ENCODE assay signal across 9 mouse cellular contexts in the genomic region with DNA sequence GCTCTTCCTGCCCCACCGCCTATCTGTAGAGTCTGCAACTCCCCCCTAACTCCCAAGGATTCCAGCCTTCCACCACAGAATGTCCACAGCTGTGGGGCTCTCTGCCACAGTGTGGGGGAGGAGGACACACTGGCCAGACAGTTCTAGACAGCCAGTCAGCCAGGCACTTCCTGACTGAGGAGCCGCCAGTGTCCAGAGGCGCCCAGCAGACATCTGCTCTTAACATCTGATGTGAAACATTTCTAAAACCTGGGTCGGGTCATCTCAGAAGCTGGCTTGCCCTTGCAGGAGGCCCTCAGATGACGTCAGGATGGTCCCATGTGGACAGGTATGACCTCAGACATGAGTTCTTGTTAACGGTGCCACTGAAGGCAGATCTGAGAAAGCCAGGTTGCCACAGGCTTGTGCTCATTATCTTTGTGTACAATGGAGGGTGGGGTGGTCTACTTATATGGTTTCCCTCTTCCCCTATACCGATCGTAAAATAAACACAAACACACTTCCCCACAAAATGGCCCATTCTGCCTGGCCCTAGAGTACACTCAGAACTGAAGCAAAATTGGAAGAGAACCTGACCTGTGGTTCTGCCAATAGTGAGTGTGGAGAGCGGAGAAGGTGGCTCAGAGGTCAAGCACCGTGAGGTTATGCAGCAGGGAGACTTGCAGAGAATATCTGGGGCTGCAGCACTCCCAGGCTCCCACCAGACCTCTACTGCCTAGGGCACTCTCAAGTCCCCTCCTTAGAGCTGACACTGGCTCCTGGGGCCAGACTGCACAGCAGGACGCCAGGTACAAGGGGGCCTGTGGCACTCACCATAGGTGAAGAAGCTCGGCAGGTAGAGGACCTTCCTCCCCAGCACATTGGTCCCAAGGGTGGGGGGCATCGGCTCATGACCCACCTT. TPM values are rescaled to one million over a fixed set of nuclear protein-coding genes. Genes with fewer than 3 reads are reported as not detected.
DNase-seq lines count a peak whose midpoint lies in the region; ATAC-seq and TF ChIP-seq lines count a peak whose summit lies in the region.
"Had no signal": no experiment of that assay in that cellular context is flagged by ENCODE, and none has a peak within 500 bp of the region (broad histone marks: within the 10 kb centered on the region; RNA-seq: fewer than 3 reads in every experiment).

No protein-coding gene starts in this region.

- H3K4me1 ChIP-seq in kidney, adult 2 months (ENCODE audit: control insufficient read depth, insufficient read depth, low read length), result peaks cover 16% of the 10 kb centered on the region
- peaks cover 60% of the 10 kb centered on the region for H3K4me1 ChIP-seq in forebrain, embryonic 16.5 days (replicated peaks; ENCODE audit: control insufficient read depth, insufficient read depth, low read length)
- H3K4me1 ChIP-seq in hindbrain, embryonic 13.5 days (replicated peaks), result peaks cover 68% of the 10 kb centered on the region
- H3K4me1 ChIP-seq in liver, embryonic 12.5 days, result peaks cover 62% of the 10 kb centered on the region
- peaks cover 24% of the 10 kb centered on the region for H3K4me1 ChIP-seq in neural tube, embryonic 14.5 days (ENCODE audit: control insufficient read depth, insufficient read depth, low read length)

- no peak for ATAC-seq in forebrain, embryonic 16.5 days
- peak; percentile 12; the same call in 1 of the 2 replicates for ATAC-seq in hindbrain, embryonic 13.5 days (ENCODE audit: low FRiP score)
- peak; percentile 48 for ATAC-seq in liver, embryonic 12.5 days
- no peak for ATAC-seq in neural tube, embryonic 14.5 days (ENCODE audit: low read depth)

- no peak overlapping the region for H3K4me2 ChIP-seq in forebrain, embryonic 16.5 days (ENCODE audit: low read length)
- peak overlapping the region; percentile 8; the same call in 1 of the 2 replicates for H3K4me2 ChIP-seq in hindbrain, embryonic 13.5 days
- H3K4me2 ChIP-seq in liver, embryonic 12.5 days, result peak overlapping the region; percentile 35
- no peak overlapping the region for H3K4me2 ChIP-seq in neural tube, embryonic 14.5 days (ENCODE audit: low read depth, low read length)

- H3K9me3 ChIP-seq in forebrain, embryonic 16.5 days (ENCODE audit: control insufficient read depth, low read length), result no peaks in the 10 kb centered on the region
- H3K9me3 ChIP-seq in hindbrain, embryonic 13.5 days, result no peaks in the 10 kb centered on the region
- no peaks in the 10 kb centered on the region for H3K9me3 ChIP-seq in liver, embryonic 12.5 days (replicated peaks)
- no peaks in the 10 kb centered on the region for H3K9me3 ChIP-seq in neural tube, embryonic 14.5 days (ENCODE audit: control insufficient read depth, low read length)

- peak overlapping the region; percentile 32 for H3K9ac ChIP-seq in forebrain, embryonic 16.5 days (replicated peaks; ENCODE audit: low read depth, low read length)
- peak overlapping the region; percentile 53; the same call in 1 of the 2 replicates for H3K9ac ChIP-seq in hindbrain, embryonic 13.5 days
- no peak overlapping the region for H3K9ac ChIP-seq in liver, embryonic 12.5 days
- no peak overlapping the region for H3K9ac ChIP-seq in neural tube, embryonic 14.5 days (replicated peaks; ENCODE audit: low read depth, low read length)

- no peak overlapping the region for H3K4me3 ChIP-seq in kidney, adult 2 months (ENCODE audit: insufficient read depth, low read depth, low read length)
- H3K4me3 ChIP-seq in forebrain, embryonic 16.5 days (replicated peaks; ENCODE audit: low read length), result no peak overlapping the region
- H3K4me3 ChIP-seq in hindbrain, embryonic 13.5 days, result no peak overlapping the region
- H3K4me3 ChIP-seq in liver, embryonic 12.5 days, result no peak overlapping the region
- H3K4me3 ChIP-seq in neural tube, embryonic 14.5 days (ENCODE audit: low read depth, low read length), result no peak overlapping the region

- DNase-seq in kidney, adult 2 months, result peak; percentile 67
- DNase-seq in kidney, adult 18-20 months, result no peak
- no peak for DNase-seq in left cerebral cortex, adult 8-10 months (ENCODE audit: low spot score in 2 of 2)
- DNase-seq in left cerebral cortex, adult 11 months (ENCODE audit: low spot score), result no peak

- no peak for TF ChIP-seq POLR2A in kidney, adult 2 months (IDR thresholded peaks at IDR 0.05; ENCODE audit: low read depth, low read length)

- H3K36me3 ChIP-seq in kidney, adult 2 months (ENCODE audit: control insufficient read depth, insufficient read depth, low read length), result peaks cover 3% of the 10 kb centered on the region; the same call in 1 of the 2 replicates
- peaks cover 22% of the 10 kb centered on the region for H3K36me3 ChIP-seq in forebrain, embryonic 16.5 days (ENCODE audit: control insufficient read depth, insufficient read depth)
- peaks cover 58% of the 10 kb centered on the region for H3K36me3 ChIP-seq in hindbrain, embryonic 13.5 days
- peaks cover 65% of the 10 kb centered on the region for H3K36me3 ChIP-seq in liver, embryonic 12.5 days
- peaks cover 37% of the 10 kb centered on the region for H3K36me3 ChIP-seq in neural tube, embryonic 14.5 days (ENCODE audit: control insufficient read depth, insufficient read depth, low read length)

- H3K27ac ChIP-seq in kidney, adult 2 months (ENCODE audit: insufficient read depth, low read depth, low read length), result peak overlapping the region; percentile 20
- H3K27ac ChIP-seq in forebrain, embryonic 16.5 days (ENCODE audit: low read length), result no peak overlapping the region; the same call in 1 of the 2 replicates
- H3K27ac ChIP-seq in hindbrain, embryonic 13.5 days, result peak overlapping the region; percentile 78
- H3K27ac ChIP-seq in liver, embryonic 12.5 days, result peak overlapping the region; percentile 66
- peak overlapping the region; percentile 69 for H3K27ac ChIP-seq in neural tube, embryonic 14.5 days (ENCODE audit: low read depth, low read length)

- no peaks in the 10 kb centered on the region for H3K27me3 ChIP-seq in kidney, adult 2 months (replicated peaks; ENCODE audit: control insufficient read depth, insufficient read depth, low read length)
- no peaks in the 10 kb centered on the region for H3K27me3 ChIP-seq in forebrain, embryonic 16.5 days (replicated peaks; ENCODE audit: control insufficient read depth, insufficient read depth, low read length)
- no peaks in the 10 kb centered on the region for H3K27me3 ChIP-seq in hindbrain, embryonic 13.5 days
- no peaks in the 10 kb centered on the region for H3K27me3 ChIP-seq in liver, embryonic 12.5 days (replicated peaks)
- no peaks in the 10 kb centered on the region for H3K27me3 ChIP-seq in neural tube, embryonic 14.5 days (ENCODE audit: control insufficient read depth, insufficient read depth, low read length)
- H3K27me3 ChIP-seq: Patski had no signal

- TF ChIP-seq CTCF in kidney, adult 2 months (conservative IDR thresholded peaks at IDR 0.05; ENCODE audit: insufficient read depth, insufficient read length, low read depth, low read length), result no peak

- 32% methylated on average over 13 of the region's 13 CpGs for WGBS in kidney, adult 2 months
- WGBS in forebrain, embryonic 16.5 days, result 53% methylated on average over 13 of the region's 13 CpGs
- 50% methylated on average over 13 of the region's 13 CpGs for WGBS in hindbrain, embryonic 13.5 days
- 36% methylated on average over 13 of the region's 13 CpGs for WGBS in liver, embryonic 12.5 days (ENCODE audit: insufficient replicate concordance)
- WGBS in neural tube, embryonic 14.5 days, result 52% methylated on average over 13 of the region's 13 CpGs

RNA-seq across cellular contexts. Expression of gene Mtch1, which starts 5.5 kb away (rescaled TPM):
- polyA plus RNA-seq in kidney, adult 2 months (2012; rRNA removed), result 375 and 393 TPM in 2 replicates
- polyA plus RNA-seq in forebrain, embryonic 16.5 days (2015; fragmentation: Nextera tagmentation; extraction: Ambion mirVana), result 417 and 434 TPM in 2 replicates
- polyA plus RNA-seq in hindbrain, embryonic 13.5 days (2015; fragmentation: Nextera tagmentation; extraction: Ambion mirVana), result 423 TPM in 2 replicates
- polyA plus RNA-seq in liver, embryonic 12.5 days (2016; fragmentation: Nextera tagmentation; extraction: Ambion mirVana), result 107 and 109 TPM in 2 replicates
- 517 and 551 TPM in 2 replicates for polyA plus RNA-seq in neural tube, embryonic 14.5 days (2014; fragmentation: Nextera tagmentation; extraction: Ambion mirVana)
- total RNA-seq in left cerebral cortex, adult 8-10 months (2022), result 100 to 1,000 TPM; 565 to 601 (median 593) TPM

RNA-seq across cellular contexts. Expression of gene Fgd2, which starts 18.5 kb away (rescaled TPM):
- polyA plus RNA-seq in kidney, adult 2 months (2012; rRNA removed), result 10.1 and 11.4 TPM in 2 replicates
- polyA plus RNA-seq in forebrain, embryonic 16.5 days (2015; fragmentation: Nextera tagmentation; extraction: Ambion mirVana), result 5.5 and 9.7 TPM in 2 replicates
- 3.8 and 5.3 TPM in 2 replicates for polyA plus RNA-seq in hindbrain, embryonic 13.5 days (2015; fragmentation: Nextera tagmentation; extraction: Ambion mirVana)
- polyA plus RNA-seq in liver, embryonic 12.5 days (2016; fragmentation: Nextera tagmentation; extraction: Ambion mirVana), result 5.1 and 5.9 TPM in 2 replicates
- polyA plus RNA-seq in neural tube, embryonic 14.5 days (2014; fragmentation: Nextera tagmentation; extraction: Ambion mirVana), result 3.7 and 3.8 TPM in 2 replicates
- 1 to 10 TPM; 7.5 to 7.9 (median 7.6) TPM for total RNA-seq in left cerebral cortex, adult 8-10 months (2022)

RNA-seq across cellular contexts. Expression of gene Pi16, which starts 24.8 kb away (rescaled TPM):
- polyA plus RNA-seq in kidney, adult 2 months (2012; rRNA removed), result 18.4 and 22.2 TPM in 2 replicates
- polyA plus RNA-seq in forebrain, embryonic 16.5 days (2015; fragmentation: Nextera tagmentation; extraction: Ambion mirVana), result 1.2 and 2.0 TPM in 2 replicates
- 1.3 and 2.0 TPM in 2 replicates for polyA plus RNA-seq in hindbrain, embryonic 13.5 days (2015; fragmentation: Nextera tagmentation; extraction: Ambion mirVana)
- 0.37 and 0.59 TPM in 2 replicates for polyA plus RNA-seq in liver, embryonic 12.5 days (2016; fragmentation: Nextera tagmentation; extraction: Ambion mirVana)
- 0.75 and 0.92 TPM in 2 replicates for polyA plus RNA-seq in neural tube, embryonic 14.5 days (2014; fragmentation: Nextera tagmentation; extraction: Ambion mirVana)
- total RNA-seq in left cerebral cortex, adult 8-10 months (2022), result 1 to 10 TPM; 1.2 to 1.6 (median 1.4) TPM
- polyA plus RNA-seq: Patski had no signal

Comparison
In these comparisons a context has a peak if more than half of its experiments do, and no peak if none do; other contexts are left out.
1. ATAC-seq: peak in hindbrain, embryonic 13.5 days (single experiment) and liver, embryonic 12.5 days (single experiment); none in forebrain, embryonic 16.5 days (single experiment) and neural tube, embryonic 14.5 days (single experiment).
2. H3K4me2 ChIP-seq: peak in hindbrain, embryonic 13.5 days (single experiment) and liver, embryonic 12.5 days (single experiment); none in forebrain, embryonic 16.5 days (single experiment) and neural tube, embryonic 14.5 days (single experiment).
3. H3K9ac ChIP-seq: peak in forebrain, embryonic 16.5 days (single experiment) and hindbrain, embryonic 13.5 days (single experiment); none in liver, embryonic 12.5 days (single experiment) and neural tube, embryonic 14.5 days (single experiment).